Mouse (Mus musculus): Measurements from ENCODE around the gene Capn9.

- TF ChIP-seq POLR2A (IDR thresholded peaks at IDR 0.05; ENCODE audit: borderline replicate concordance, extremely low read depth, insufficient read depth, insufficient read length, poor library complexity, severe bottlenecking) (no peak), CTCF (IDR thresholded peaks at IDR 0.05; ENCODE audit: borderline replicate concordance, extremely low read depth, insufficient read depth, insufficient read length) (no peak)
Measured at GRCm38 (mm10) chr8:124626251-124626650, 50.3 kb downstream of the Capn9 start.

Measured in brain, embryonic 14.5 days (tissue).